Mouse (Mus musculus): ENCODE results near the gene Slc6a21. TPM values are rescaled to one million over a fixed set of nuclear protein-coding genes. Genes with fewer than 3 reads are reported as not detected.
A peak's percentile ranks its signal among the peaks of the same experiment; 100 is the strongest.

Slc6a21 gene
- total RNA-seq (2021): not detected

GRCm38 (mm10) chr7:45277136-45277760 is at the start of gene Slc6a21:
Gene Slc6a21 (plus strand): TSS chr7:45277513.
- intact Hi-C loops (cut with DNase I): no loop called here
- peak; percentile 79 to 85 for DNase-seq

GRCm38 (mm10) chr7:45228548-45228947 is 48.8 kb upstream of the Slc6a21 start:
- intact Hi-C loops (cut with DNase I): no loop called here
- DNase-seq: no peak

- DNase-seq: no peak
- intact Hi-C loops (cut with DNase I): no loop called here
These were observed 48.3 kb upstream of the Slc6a21 start for GRCm38 (mm10) chr7:45229046-45229445.

GRCm38 (mm10) chr7:45229459-45230203 is 47.7 kb upstream of the Slc6a21 start:
- DNase-seq: no peak
- intact Hi-C loops (cut with DNase I): no loop called here

DNA sequence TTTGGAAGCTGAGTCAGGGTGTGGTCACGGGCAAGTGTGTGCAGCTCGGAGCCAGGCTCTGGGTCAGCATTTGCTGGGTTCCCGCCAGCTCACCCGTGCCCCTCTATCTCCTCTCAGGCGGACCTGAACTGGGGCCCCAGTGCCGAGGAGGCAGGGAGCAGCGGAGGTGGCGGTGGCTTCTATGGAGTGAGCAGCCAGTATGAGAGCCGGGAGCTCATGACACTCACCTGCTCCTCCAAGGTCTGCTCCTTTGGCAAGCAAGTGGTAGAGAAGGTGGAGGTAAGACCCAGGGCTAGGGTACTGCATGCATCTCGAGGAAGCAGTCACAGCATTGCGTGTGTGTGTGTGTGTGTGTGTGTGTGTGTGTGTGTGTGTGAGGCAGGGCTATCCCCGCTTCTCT is 46.1 kb upstream of the Slc6a21 start:
- no peak for DNase-seq
- intact Hi-C loops (cut with DNase I): no loop called here

- DNase-seq: no peak
- intact Hi-C loops (cut with DNase I): no loop called here
These were observed 45.4 kb upstream of the Slc6a21 start for GRCm38 (mm10) chr7:45231941-45232340.

DNA sequence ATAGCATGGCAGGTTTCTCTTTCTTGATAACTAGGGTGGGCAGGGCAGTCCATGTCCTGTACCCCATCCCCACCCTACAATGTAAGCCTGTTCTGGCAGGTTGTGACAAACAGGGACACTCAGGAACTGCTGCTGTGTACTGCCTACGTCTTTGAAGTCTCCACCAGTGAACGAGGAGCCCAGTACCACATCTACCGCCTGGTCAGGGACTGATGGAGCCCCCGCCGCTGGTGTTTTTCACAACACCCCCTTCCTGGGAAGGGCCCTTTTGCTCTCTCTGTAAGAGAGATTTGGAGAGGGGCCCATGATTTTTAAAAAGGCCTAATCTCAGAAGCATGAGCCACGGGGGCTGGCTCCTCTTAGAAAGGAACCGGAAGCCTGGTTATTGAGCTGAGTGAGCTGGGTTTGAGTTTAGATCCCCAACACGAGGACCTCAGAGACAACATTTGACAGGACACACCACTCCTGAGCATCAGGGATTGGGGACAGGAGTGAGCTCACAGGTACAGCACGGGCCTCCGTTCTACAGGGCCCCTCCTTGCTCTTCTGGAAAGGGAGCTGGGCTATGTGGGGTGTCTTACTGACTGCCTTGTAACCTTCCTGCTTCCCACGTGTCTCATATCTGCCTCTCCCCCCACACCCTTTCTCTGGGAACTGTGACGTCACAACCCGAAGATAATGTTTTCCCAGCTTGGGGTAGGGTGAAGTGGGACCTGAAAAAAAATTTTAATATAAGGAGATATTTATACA is 44.4 kb upstream of the Slc6a21 start:
- intact Hi-C loops (cut with DNase I): no loop called here
- no peak for DNase-seq

DNA sequence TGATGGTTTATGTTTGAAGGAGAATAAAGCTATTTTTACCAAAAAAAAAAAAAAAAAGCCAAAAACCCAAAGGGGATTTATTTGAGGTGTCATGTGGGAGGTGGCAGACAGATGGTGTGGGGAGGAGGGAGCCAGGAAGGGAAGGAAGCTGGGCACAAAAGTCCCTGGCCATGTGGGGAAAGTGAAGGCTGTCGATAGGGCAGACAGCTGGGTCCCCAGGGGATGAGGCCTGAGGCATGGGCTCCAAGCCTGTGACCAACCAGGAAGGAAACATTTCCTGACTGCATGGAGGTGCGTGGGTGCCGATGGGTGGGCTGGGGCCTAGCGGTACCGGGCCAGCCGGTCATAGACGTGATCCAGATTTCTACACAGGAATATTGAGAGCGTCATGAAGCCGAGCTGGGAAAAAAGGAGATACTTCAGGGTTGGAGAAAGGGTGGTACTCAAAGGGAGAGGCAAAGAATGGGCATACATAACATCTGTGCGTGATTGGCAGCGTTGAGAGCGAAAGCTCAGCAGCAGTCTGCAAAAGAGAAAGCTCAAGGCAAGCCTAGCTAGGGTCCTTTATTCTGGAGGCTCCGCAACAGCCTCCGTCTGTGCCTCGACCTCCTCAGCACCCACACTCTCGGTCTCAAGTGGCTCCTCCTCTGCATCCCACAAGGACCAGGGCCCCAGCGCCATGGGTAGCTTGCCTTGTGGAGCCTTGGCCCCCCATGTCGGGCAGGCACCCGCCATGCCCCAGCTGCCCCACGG is 43.6 kb upstream of the Slc6a21 start:
- intact Hi-C loops (cut with DNase I): no loop called here
- DNase-seq: no peak

DNA sequence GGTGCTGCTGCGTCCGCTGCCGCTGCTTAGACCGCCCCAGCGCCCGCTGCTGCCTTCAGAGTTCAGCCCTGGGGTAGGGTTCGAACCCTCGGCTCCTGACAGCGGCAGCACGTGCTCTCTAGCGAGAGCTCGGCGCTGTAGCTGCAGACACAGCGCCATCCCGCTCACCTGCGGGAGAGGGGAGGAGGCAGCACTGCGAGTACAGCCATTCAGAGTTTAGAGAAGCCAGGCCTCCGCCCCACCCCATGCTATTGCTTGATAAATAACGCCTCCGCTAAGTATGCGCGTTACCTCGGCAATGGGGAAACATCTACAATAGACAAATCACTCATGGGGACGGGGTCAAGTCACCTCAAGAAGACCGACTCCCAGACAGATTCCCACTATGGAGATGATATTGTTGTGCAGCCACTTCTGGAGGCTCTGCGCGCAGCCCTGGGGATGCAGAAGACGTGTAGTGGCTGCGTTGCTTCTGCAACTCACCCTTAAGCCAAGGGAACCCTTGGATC is 42.9 kb upstream of the Slc6a21 start:
- DNase-seq: no peak
- intact Hi-C loops (cut with DNase I): no loop called here

GRCm38 (mm10) chr7:45234922-45235571 is 42.3 kb upstream of the Slc6a21 start:
- DNase-seq: peak; percentile 40 to 56
- intact Hi-C loops (cut with DNase I): no loop called here

- peak in 1 of 2 experiments; percentile 38 for DNase-seq
- intact Hi-C loops (cut with DNase I): no loop called here
These were observed 41.6 kb upstream of the Slc6a21 start for GRCm38 (mm10) chr7:45235656-45236180.

GRCm38 (mm10) chr7:45237747-45238699 is 39.3 kb upstream of the Slc6a21 start:
- no peak for DNase-seq
- intact Hi-C loops (cut with DNase I): no loop called here

- peak in 1 of 2 experiments; percentile 29 for DNase-seq
- intact Hi-C loops (cut with DNase I): no loop called here
These were observed 38.4 kb upstream of the Slc6a21 start, which contains the start of gene Cd37 for GRCm38 (mm10) chr7:45238723-45239496. Gene Cd37 (minus strand): TSS chr7:45239115.

GRCm38 (mm10) chr7:45240109-45240508 is 37.2 kb upstream of the Slc6a21 start:
- no peak for DNase-seq
- intact Hi-C loops (cut with DNase I): no loop called here

- DNase-seq: no peak
- intact Hi-C loops (cut with DNase I): no loop called here
These were observed 36.5 kb upstream of the Slc6a21 start, which contains the start of gene Slc6a16 for GRCm38 (mm10) chr7:45240633-45241388. Gene Slc6a16 (plus strand): TSS chr7:45241085.

- intact Hi-C loops (cut with DNase I): no loop called here
- no peak for DNase-seq
These were observed 35.9 kb upstream of the Slc6a21 start for GRCm38 (mm10) chr7:45241389-45241749.

- intact Hi-C loops (cut with DNase I): no loop called here
These were observed 29.6 kb upstream of the Slc6a21 start for GRCm38 (mm10) chr7:45247666-45248065.

More at GRCm38 (mm10) chr7:45247666-45248065, 29.6 kb upstream of the Slc6a21 start:
- no peak for DNase-seq

Data from heart, postnatal 36 days (tissue).